Mouse (Mus musculus) stomach, postnatal 0 days (tissue): ENCODE measurements at regions not wholly inside any gene's neighbourhood (a gene's known extent, or its start where the extent isn't known, plus 50 kb on each side); places are given as distances from the start of the nearest gene placed in this dataset.
"Not testable (repeated sequence)": the region's sequence is repeated elsewhere in the genome, so short reads cannot be mapped to it uniquely, and the experiment has no call there.

ENCODE experiments used
- ATAC-seq: fragments of 200-750 bp; cut with Nextera tagmentation; 2 replicates; pipeline ENCODE4 v1.8.0; 2017; ENCODE audit not compliant: low FRiP score, low TSS enrichment
- DNase-seq: peaks from one replicate; pipeline ENCODE4 v3.0.0-alpha.2; 2016; ENCODE audit warnings: low spot score
- H3K27ac ChIP-seq: fragments of 300-500 bp; sonication (generic); replicated peaks from 2 replicates; pipeline ENCODE4 v1.5.1; 2014; ENCODE audit warnings: mild to moderate bottlenecking, control low read depth
- H3K27me3 ChIP-seq: fragments of 300-500 bp; sonication (generic); 2 replicates; pipeline ENCODE4 v1.6.1; 2014; ENCODE audit warnings: low read length; ENCODE audit not compliant: control insufficient read depth, insufficient read depth
- H3K36me3 ChIP-seq: fragments of 300-500 bp; sonication (generic); 2 replicates; pipeline ENCODE4 v1.6.1; 2014; ENCODE audit warnings: low read length, mixed read lengths; ENCODE audit not compliant: control insufficient read depth, insufficient read depth
- H3K4me1 ChIP-seq: fragments of 300-500 bp; sonication (generic); replicated peaks from 2 replicates; pipeline ENCODE4 v1.6.1; 2014; ENCODE audit warnings: antibody characterized with exemption; ENCODE audit not compliant: control insufficient read depth, insufficient read depth
- H3K4me2 ChIP-seq: fragments of 300-500 bp; sonication (generic); replicated peaks from 2 replicates; pipeline ENCODE4 v1.6.1; 2014; ENCODE audit warnings: low read depth, mild to moderate bottlenecking, control low read depth, moderate library complexity
- H3K4me3 ChIP-seq: fragments of 300-500 bp; sonication (generic); 2 replicates; pipeline ENCODE4 v1.5.1; 2014; ENCODE audit warnings: low read depth, low read length, control low read depth
- H3K9ac ChIP-seq: fragments of 300-500 bp; sonication (generic); 2 replicates; pipeline ENCODE4 v1.6.1; 2014; ENCODE audit warnings: mild to moderate bottlenecking, low read length, control low read depth, mixed read lengths
- H3K9me3 ChIP-seq: fragments of 300-500 bp; sonication (generic); 2 replicates; pipeline ENCODE4 v1.6.1; 2016; ENCODE audit warnings: low read length; ENCODE audit not compliant: control insufficient read depth
- CTCF ChIP-seq: IDR thresholded peaks from 2 replicates; pipeline ENCODE4 v1.5.1; 2016; ENCODE audit warnings: antibody characterized with exemption, low read depth, mild to moderate bottlenecking, moderate library complexity
- EP300 ChIP-seq: optimal IDR thresholded peaks from 2 replicates; pipeline ENCODE3; 2016; ENCODE audit warnings: antibody characterized with exemption
- WGBS: fragments of 180-500 bp; shearing (Covaris S2); extraction: QIAGEN DNeasy Blood & Tissue Kit; methylation state at CpG from one replicate; pipeline ENCODE4 v1.1.7; 2014; 5-methylcytosine and 5-hydroxymethylcytosine counted together

DNA sequence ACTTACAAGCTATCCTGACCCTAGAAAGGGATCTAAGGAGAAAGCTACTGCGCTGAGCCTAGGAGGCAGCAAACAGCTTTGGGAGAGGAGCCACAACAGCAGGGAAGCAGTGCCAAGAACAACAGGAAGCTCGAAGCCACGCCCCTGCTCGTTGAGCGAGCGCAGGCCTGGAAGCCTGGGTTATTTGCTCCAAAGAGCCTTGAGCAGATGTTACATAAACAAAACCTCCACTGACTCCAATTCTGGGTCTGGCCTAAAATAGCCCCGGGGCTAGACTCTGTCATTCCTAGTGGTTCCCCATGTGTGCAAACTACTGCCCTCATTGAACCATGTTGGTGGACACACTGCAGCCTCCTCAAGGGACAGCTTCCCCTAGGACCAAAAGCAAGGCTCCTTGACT, 89.6 kb upstream of the Lnx1 start:
- WGBS, result 3% methylated on average over 7 of the region's 7 CpGs
- peak overlapping the region; percentile 34 for H3K4me2 ChIP-seq
- peak; percentile 67 for DNase-seq
- H3K4me1 ChIP-seq, result 0 out of 2 replicates have a peak, but pooled peaks cover 2% of the 10 kb centered on the region
- no peak for TF ChIP-seq EP300
- peak; percentile 58 for TF ChIP-seq CTCF
- no peaks in the 10 kb centered on the region for H3K27me3 ChIP-seq
- H3K4me3 ChIP-seq, result no peak overlapping the region
- no peak overlapping the region; the same call in none of the 2 replicates for H3K9ac ChIP-seq
- H3K36me3 ChIP-seq, result no peaks in the 10 kb centered on the region
- H3K9me3 ChIP-seq, result no peaks in the 10 kb centered on the region
- peak; percentile 78 for ATAC-seq
- H3K27ac ChIP-seq, result peak overlapping the region; percentile 65

DNA sequence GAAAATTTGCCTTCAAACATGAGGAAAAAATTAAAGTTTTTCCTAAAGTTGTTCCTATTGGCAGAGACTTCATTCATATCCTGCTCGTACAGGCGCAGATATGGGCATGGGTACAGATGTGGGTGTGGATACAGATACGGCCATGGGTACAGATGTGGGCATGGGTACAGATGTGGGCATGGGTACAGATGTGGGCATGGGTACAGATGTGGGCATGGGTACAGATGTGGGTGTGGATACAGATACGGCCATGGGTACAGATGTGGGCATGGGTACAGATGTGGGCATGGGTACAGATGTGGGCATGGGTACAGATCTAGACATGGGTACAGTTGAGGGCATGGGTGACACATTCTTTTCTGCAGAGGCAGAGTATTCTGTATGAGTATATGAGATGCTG, 87.8 kb upstream of the Lnx1 start:
- not testable (repeated sequence) for H3K36me3 ChIP-seq, DNase-seq, H3K9ac ChIP-seq, H3K27me3 ChIP-seq, ATAC-seq, H3K4me1 ChIP-seq, H3K4me3 ChIP-seq, H3K27ac ChIP-seq, H3K9me3 ChIP-seq, H3K4me2 ChIP-seq
- 92% methylated on average over 4 of the region's 4 CpGs for WGBS

DNA sequence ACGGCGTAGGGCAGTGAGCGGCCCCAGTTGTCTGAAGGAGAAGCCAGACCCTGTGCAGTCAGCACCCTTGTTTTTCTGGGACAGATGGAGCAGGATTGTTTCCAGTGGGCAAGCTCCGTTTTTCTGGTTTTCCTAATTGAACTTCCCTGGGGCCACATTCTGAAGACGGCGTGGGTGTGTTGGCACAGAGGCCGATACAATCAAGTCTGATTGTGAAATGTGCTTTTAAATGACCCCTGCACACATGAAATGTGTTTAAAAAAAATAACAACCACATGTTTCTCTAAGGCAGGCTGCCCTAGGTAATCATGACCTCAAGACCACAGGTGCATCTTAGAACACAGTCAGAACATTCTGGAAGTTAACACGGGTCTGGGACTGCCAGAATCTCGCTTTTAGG, 81.2 kb upstream of the Lnx1 start:
- no peak overlapping the region for H3K9ac ChIP-seq

DNA sequence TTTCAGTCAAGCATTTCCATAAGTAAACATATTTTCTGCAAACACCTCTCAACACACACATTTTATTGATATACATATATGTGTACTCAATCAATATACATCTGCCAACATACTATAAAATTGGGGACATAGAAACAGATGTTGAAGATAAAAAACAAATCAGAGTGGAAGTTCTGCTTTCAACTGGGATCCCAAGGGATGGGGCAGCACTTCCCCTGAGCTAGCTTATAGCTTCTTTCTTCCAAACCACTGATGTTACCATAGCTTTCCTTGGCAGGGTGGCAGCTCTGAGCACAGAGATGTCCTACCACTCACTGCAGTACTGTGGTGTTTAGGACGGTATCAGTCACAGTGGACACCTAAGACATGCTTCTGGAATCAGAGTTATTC, 75.4 kb upstream of the Lnx1 start:
- Histone ChIP-seq H3K4me2 (no peak overlapping the region), H3K4me3 (no peak overlapping the region), H3K36me3 (no peaks in the 10 kb centered on the region), H3K27ac (no peak overlapping the region), H3K27me3 (no peaks in the 10 kb centered on the region), H3K4me1 (no peaks in the 10 kb centered on the region), H3K9me3 (no peaks in the 10 kb centered on the region), H3K9ac (no peak overlapping the region)
- WGBS, result 79% methylated on average over 1 of the region's 1 CpGs
- no peak for TF ChIP-seq EP300
- TF ChIP-seq CTCF, result no peak
- DNase-seq (no peak), ATAC-seq (no peak)

More for the DNA sequence above, 81.2 kb upstream of the Lnx1 start:
- H3K27me3 ChIP-seq, result no peaks in the 10 kb centered on the region
- TF ChIP-seq CTCF (no peak), EP300 (no peak)
- WGBS, result 72% methylated on average over 9 of the region's 9 CpGs
- H3K4me2 ChIP-seq, result no peak overlapping the region
- H3K4me1 ChIP-seq, result no peaks in the 10 kb centered on the region
- H3K9me3 ChIP-seq, result no peaks in the 10 kb centered on the region
- no peak overlapping the region for H3K4me3 ChIP-seq
- ATAC-seq (no peak), DNase-seq (no peak)
- H3K27ac ChIP-seq, result no peak overlapping the region
- H3K36me3 ChIP-seq, result no peaks in the 10 kb centered on the region

DNA sequence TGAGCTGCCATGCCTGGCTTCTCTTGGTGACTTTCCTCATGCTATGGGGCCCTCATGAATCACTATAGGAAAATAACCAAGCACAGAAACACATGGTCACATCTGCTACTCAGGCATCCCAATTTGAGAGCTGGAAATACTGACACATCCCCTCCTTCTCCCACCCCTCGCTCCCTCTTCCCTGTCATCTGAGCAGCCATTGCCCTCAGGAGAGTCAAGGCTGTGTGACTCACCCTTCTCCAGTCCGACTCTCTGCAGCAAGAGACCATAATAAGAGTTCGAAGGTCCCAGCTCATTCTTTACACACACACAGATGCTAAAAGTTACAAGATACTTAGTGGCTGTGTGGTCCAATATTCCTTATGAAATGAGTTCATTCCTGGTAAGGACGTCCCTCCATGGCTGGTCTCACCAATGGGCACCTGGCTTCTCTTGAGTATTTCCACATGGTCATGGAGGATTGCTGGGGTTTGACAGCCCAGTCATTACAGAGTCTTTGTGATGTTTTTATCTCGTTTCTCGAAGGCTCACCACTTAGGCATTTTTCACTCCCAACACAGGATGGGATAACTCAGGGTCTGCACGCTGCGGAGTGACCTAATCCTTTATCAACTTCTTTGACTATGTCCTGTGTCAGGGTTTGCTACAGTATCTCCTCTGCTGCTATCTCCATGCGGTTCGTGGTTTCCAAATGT, 74.8 kb upstream of the Lnx1 start:
- no peak overlapping the region for H3K4me2 ChIP-seq
- DNase-seq (no peak), ATAC-seq (no peak)

DNA sequence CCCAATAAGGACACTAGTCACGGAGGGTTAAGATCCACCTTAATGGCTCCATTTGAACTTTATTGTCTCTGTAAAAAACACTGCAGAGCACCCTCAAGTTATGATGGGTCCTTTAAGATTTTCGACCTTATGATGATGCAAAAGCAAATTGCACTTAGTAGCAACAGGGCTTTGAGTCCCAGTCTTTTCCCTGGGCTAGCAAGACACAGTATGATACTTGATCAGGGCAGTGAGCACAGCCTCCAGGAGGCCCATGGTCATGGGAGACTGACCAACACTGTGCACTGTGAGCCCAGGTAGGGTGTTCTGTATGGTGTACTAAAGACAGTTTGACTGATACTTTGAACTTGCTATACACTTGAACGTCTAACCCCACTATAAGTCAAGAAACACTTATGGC, 73.4 kb upstream of the Lnx1 start:
- Histone ChIP-seq H3K27me3 (no peaks in the 10 kb centered on the region), H3K9ac (no peak overlapping the region), H3K9me3 (no peaks in the 10 kb centered on the region), H3K4me3 (no peak overlapping the region), H3K36me3 (no peaks in the 10 kb centered on the region), H3K4me1 (no peaks in the 10 kb centered on the region), H3K27ac (no peak overlapping the region), H3K4me2 (no peak overlapping the region)
- TF ChIP-seq CTCF, result no peak
- TF ChIP-seq EP300, result no peak
- ATAC-seq (no peak), DNase-seq (no peak)
- 73% methylated on average over 3 of the region's 3 CpGs for WGBS

More for the DNA sequence above, 74.8 kb upstream of the Lnx1 start:
- no peaks in the 10 kb centered on the region for H3K27me3 ChIP-seq
- H3K27ac ChIP-seq, result no peak overlapping the region
- no peak overlapping the region for H3K4me3 ChIP-seq
- no peaks in the 10 kb centered on the region for H3K4me1 ChIP-seq
- 58% methylated on average over 10 of the region's 10 CpGs for WGBS
- no peaks in the 10 kb centered on the region for H3K9me3 ChIP-seq
- TF ChIP-seq EP300 (no peak), CTCF (no peak)
- no peak overlapping the region for H3K9ac ChIP-seq
- no peaks in the 10 kb centered on the region for H3K36me3 ChIP-seq
